Mouse (Mus musculus) heart, adult 2 months (tissue): ENCODE data around the gene Tmem125.

Experiments used
- CTCF ChIP-seq: fragments of 200-600 bp; IDR thresholded peaks from 2 replicates; pipeline ENCODE4 v1.8.1; 2022; ENCODE audit warnings: antibody characterized with exemption, mild to moderate bottlenecking, moderate library complexity
- EP300 ChIP-seq: fragments of 200-500 bp; IDR thresholded peaks from 2 replicates; pipeline ENCODE4 v1.6.1; 2011; ENCODE audit warnings: low read depth, low read length, control low read depth; ENCODE audit not compliant: insufficient read depth
- POLR2A ChIP-seq: fragments of 200-500 bp; IDR thresholded peaks from 2 replicates; pipeline ENCODE4 v1.6.1; 2011; ENCODE audit warnings: mild to moderate bottlenecking, low read depth, low read length, control low read depth; ENCODE audit not compliant: insufficient read depth

- TF ChIP-seq EP300 (no peak), POLR2A (no peak), CTCF (peak; percentile 60)
These were observed 35.5 kb upstream of the Tmem125 start for GRCm38 (mm10) chr4:118579313-118579712.
